ENCODE assay signal across 11 mouse cellular contexts in genomic region chr12:32044487-32045134, GRCm38 (mm10). TPM values are rescaled to one million over a fixed set of nuclear protein-coding genes. Genes with fewer than 3 reads are reported as not detected.
DNase-seq lines count a peak whose midpoint lies in the region; ATAC-seq lines count a peak whose summit lies in the region.
"Had no signal": no experiment of that assay in that cellular context is flagged by ENCODE, and none has a peak within 500 bp of the region (broad histone marks: within the 10 kb centered on the region; RNA-seq: fewer than 3 reads in every experiment).

No protein-coding gene starts in this region.

- 67% methylated on average over 5 of the region's 5 CpGs for WGBS in midbrain, embryonic 10.5 days
- 74% methylated on average over 5 of the region's 5 CpGs for WGBS in midbrain, embryonic 15.5 days
- 9% methylated on average over 5 of the region's 5 CpGs for WGBS in embryonic facial prominence, embryonic 11.5 days
- 48% methylated on average over 5 of the region's 5 CpGs for whole genome bisulfite sequencing in intestine, embryonic 16.5 days

- no peaks in the 10 kb centered on the region for H3K36me3 ChIP-seq in midbrain, embryonic 10.5 days
- no peaks in the 10 kb centered on the region for H3K36me3 ChIP-seq in midbrain, embryonic 15.5 days (replicated peaks)
- H3K36me3 ChIP-seq in embryonic facial prominence, embryonic 11.5 days (replicated peaks; ENCODE audit: control insufficient read depth, insufficient read depth, low read depth, low read length), result no peaks in the 10 kb centered on the region
- no peaks in the 10 kb centered on the region for H3K36me3 ChIP-seq in intestine, embryonic 16.5 days (ENCODE audit: control insufficient read depth, insufficient read depth, low read length)

- intact Hi-C loops in left cerebral cortex, postnatal 10 days (cut with DNase I), result no loop called here

- no peak overlapping the region for H3K4me3 ChIP-seq in midbrain, embryonic 10.5 days
- H3K4me3 ChIP-seq in midbrain, embryonic 15.5 days, result no peak overlapping the region
- H3K4me3 ChIP-seq in embryonic facial prominence, embryonic 11.5 days (ENCODE audit: low read depth, low read length), result no peak overlapping the region
- no peak overlapping the region for H3K4me3 ChIP-seq in intestine, embryonic 16.5 days (ENCODE audit: low read length)

- DNase-seq in midbrain, embryonic 10.5 days (ENCODE audit: low spot score), result peak; percentile 44
- peak; percentile 94 for DNase-seq in embryonic facial prominence, embryonic 11.5 days (ENCODE audit: low spot score)
- DNase-seq in retina, postnatal 1 day, result peak; percentile 69
- no peak for DNase-seq in left cerebral cortex, postnatal 10 days (ENCODE audit: extremely low spot score in 1 of 2, low spot score in 2 of 2)
- DNase-seq in layer of hippocampus, adult 8-10 months (ENCODE audit: low spot score in 2 of 2), result no peak
- DNase-seq: cerebellum, adult 18-20 months; right cerebral cortex, adult 18-20 months had no signal

- no peak for ATAC-seq in midbrain, embryonic 15.5 days (replicated peaks)
- ATAC-seq in embryonic facial prominence, embryonic 11.5 days (replicated peaks; ENCODE audit: insufficient number of reproducible peaks, low FRiP score, low TSS enrichment, low read depth), result peak; percentile 96
- ATAC-seq in intestine, embryonic 16.5 days, result peak; percentile 63; the same call in 1 of the 2 replicates
- no peak for ATAC-seq in monocyte, adult 5-6 weeks (replicated peaks; ENCODE audit: insufficient number of reproducible peaks, low FRiP score, low TSS enrichment, poor library complexity, severe bottlenecking)

- peaks cover 15% of the 10 kb centered on the region for H3K4me1 ChIP-seq in midbrain, embryonic 10.5 days
- 0 out of 2 replicates have a peak, but pooled peaks cover 7% of the 10 kb centered on the region for H3K4me1 ChIP-seq in midbrain, embryonic 15.5 days
- no peaks in the 10 kb centered on the region; the same call in 1 of the 2 replicates for H3K4me1 ChIP-seq in embryonic facial prominence, embryonic 11.5 days (ENCODE audit: control insufficient read depth, insufficient read depth, low read length)
- H3K4me1 ChIP-seq in intestine, embryonic 16.5 days (ENCODE audit: control insufficient read depth, insufficient read depth, low read length), result no peaks in the 10 kb centered on the region

- H3K27me3 ChIP-seq in midbrain, embryonic 10.5 days (ENCODE audit: low read depth, poor library complexity, severe bottlenecking), result no peaks in the 10 kb centered on the region
- H3K27me3 ChIP-seq in midbrain, embryonic 15.5 days (replicated peaks), result no peaks in the 10 kb centered on the region
- H3K27me3 ChIP-seq in embryonic facial prominence, embryonic 11.5 days (ENCODE audit: control insufficient read depth, insufficient read depth, low read length), result no peaks in the 10 kb centered on the region
- H3K27me3 ChIP-seq in intestine, embryonic 16.5 days (replicated peaks; ENCODE audit: control insufficient read depth, insufficient read depth, low read length), result no peaks in the 10 kb centered on the region

- H3K4me2 ChIP-seq in midbrain, embryonic 15.5 days, result no peak overlapping the region
- no peak overlapping the region for H3K4me2 ChIP-seq in embryonic facial prominence, embryonic 11.5 days (ENCODE audit: low read depth, low read length)
- no peak overlapping the region for H3K4me2 ChIP-seq in intestine, embryonic 16.5 days (ENCODE audit: low read depth, low read length)
- H3K4me2 ChIP-seq: heart, embryonic 11.5 days had no signal

- no peak overlapping the region for H3K9ac ChIP-seq in midbrain, embryonic 15.5 days
- H3K9ac ChIP-seq in embryonic facial prominence, embryonic 11.5 days (replicated peaks; ENCODE audit: low read length), result no peak overlapping the region
- H3K9ac ChIP-seq in intestine, embryonic 16.5 days (ENCODE audit: low read depth, low read length), result no peak overlapping the region

- no peaks in the 10 kb centered on the region for H3K9me3 ChIP-seq in midbrain, embryonic 10.5 days (replicated peaks)
- H3K9me3 ChIP-seq in midbrain, embryonic 15.5 days, result no peaks in the 10 kb centered on the region
- H3K9me3 ChIP-seq in embryonic facial prominence, embryonic 11.5 days (replicated peaks; ENCODE audit: control insufficient read depth, low read length), result no peaks in the 10 kb centered on the region
- no peaks in the 10 kb centered on the region for H3K9me3 ChIP-seq in intestine, embryonic 16.5 days (ENCODE audit: control insufficient read depth, low read length)

- no peak overlapping the region for H3K27ac ChIP-seq in midbrain, embryonic 10.5 days (replicated peaks)
- no peak overlapping the region for H3K27ac ChIP-seq in midbrain, embryonic 15.5 days
- H3K27ac ChIP-seq in embryonic facial prominence, embryonic 11.5 days (replicated peaks; ENCODE audit: low read depth, low read length), result peak overlapping the region; percentile 72; the same call in 1 of the 2 replicates
- H3K27ac ChIP-seq in intestine, embryonic 16.5 days (ENCODE audit: low read length), result no peak overlapping the region

RNA-seq across cellular contexts. Expression of gene Prkar2b, which starts 16.5 kb away (rescaled TPM):
- polyA plus RNA-seq in midbrain, embryonic 10.5 days (2016; fragmentation: Nextera tagmentation; extraction: Ambion mirVana), result 36.6 and 40.0 TPM in 2 replicates
- 146 and 148 TPM in 2 replicates for polyA plus RNA-seq in midbrain, embryonic 15.5 days (2015; fragmentation: Nextera tagmentation; extraction: Ambion mirVana)
- 59.4 and 65.4 TPM in 2 replicates for polyA plus RNA-seq in embryonic facial prominence, embryonic 11.5 days (2014; fragmentation: Nextera tagmentation; extraction: Ambion mirVana)
- polyA plus RNA-seq in intestine, embryonic 16.5 days (2015; fragmentation: Nextera tagmentation; extraction: Ambion mirVana), result 11.5 and 12.7 TPM in 2 replicates
- total RNA-seq in monocyte, adult 5-6 weeks (2017), result 7.4 to 40.0 TPM (median 13.8 TPM) in 3 replicates
- 100 to 1,000 TPM; 157 to 160 TPM for total RNA-seq in left cerebral cortex, postnatal 10 days (2021)
- 10 to 100 TPM; 29.5 to 35.0 (median 31.3) TPM for total RNA-seq in layer of hippocampus, adult 8-10 months (2022)

Comparison
In these comparisons a context has a peak if more than half of its experiments do, and no peak if none do; other contexts are left out.
1. DNase-seq: peak in midbrain, embryonic 10.5 days (single experiment), embryonic facial prominence, embryonic 11.5 days (single experiment) and retina, postnatal 1 day (single experiment); none in left cerebral cortex, postnatal 10 days (0 of 2) and layer of hippocampus, adult 8-10 months (0 of 2).
2. ATAC-seq: peak in embryonic facial prominence, embryonic 11.5 days (single experiment) and intestine, embryonic 16.5 days (single experiment); none in midbrain, embryonic 15.5 days (single experiment) and monocyte, adult 5-6 weeks (single experiment).